Mouse (Mus musculus) E14TG2a.4 (cell line): ENCODE measurements around the gene Fam53b.

Experiments
- H3K27me3 ChIP-seq: 2 replicates; pipeline ENCODE4 v1.6.1; 2014; ENCODE audit warnings: low read length, control low read depth; ENCODE audit not compliant: insufficient read depth
- H3K36me3 ChIP-seq: 2 replicates; pipeline ENCODE4 v1.6.1; 2014; ENCODE audit warnings: low read length, control low read depth; ENCODE audit not compliant: insufficient read depth
- H3K4me1 ChIP-seq: replicated peaks from 2 replicates; pipeline ENCODE4 v1.6.1; 2014; ENCODE audit warnings: low read depth, low read length, control low read depth
- H3K4me3 ChIP-seq: replicated peaks from 2 replicates; pipeline ENCODE4 v1.5.1; 2014; ENCODE audit warnings: mild to moderate bottlenecking, low read length
- H3K9me3 ChIP-seq: 2 replicates; pipeline ENCODE4 v1.6.1; 2014; ENCODE audit warnings: low read length, control low read depth
- CTCF ChIP-seq: conservative IDR thresholded peaks from 2 replicates; pipeline ENCODE4 v1.5.1; 2014; ENCODE audit warnings: low read length
- NANOG ChIP-seq: IDR thresholded peaks from 2 replicates; pipeline ENCODE4 v1.6.1; 2014; ENCODE audit warnings: borderline replicate concordance, low read length, mixed read lengths
- POU5F1 ChIP-seq: IDR thresholded peaks from 2 replicates; pipeline ENCODE4 v1.6.1; 2014; ENCODE audit warnings: low read length, borderline replicate concordance

Fam53b gene

DNA sequence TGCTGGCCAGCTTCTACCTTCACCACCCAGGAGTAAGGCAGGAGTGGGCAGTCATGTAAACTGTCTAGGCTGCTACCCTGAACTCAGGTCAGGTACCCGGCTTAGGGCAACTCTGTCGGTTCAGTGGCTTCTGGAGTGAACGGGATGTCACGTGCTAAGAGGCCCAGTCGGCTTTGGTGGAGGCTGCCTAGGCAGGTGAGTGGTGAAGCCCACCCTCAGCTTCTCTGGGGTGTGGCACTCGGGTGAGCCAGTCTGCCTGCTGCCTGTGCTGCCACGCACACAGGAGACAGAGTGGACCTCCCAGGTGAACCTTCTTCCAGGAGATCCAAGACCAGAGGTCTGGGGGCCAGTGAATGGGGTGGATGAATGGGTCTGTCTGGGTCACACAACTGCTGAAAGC, 100.7 kb downstream of the Fam53b start:
- Histone ChIP-seq H3K36me3 (peaks cover 13% of the 10 kb centered on the region; the same call in 1 of the 2 replicates), H3K4me3 (no peak overlapping the region), H3K27me3 (no peaks in the 10 kb centered on the region), H3K4me1 (peaks cover 35% of the 10 kb centered on the region), H3K9me3 (no peaks in the 10 kb centered on the region)
- TF ChIP-seq POU5F1, result no peak
- TF ChIP-seq NANOG, result no peak
- TF ChIP-seq CTCF, result no peak

DNA sequence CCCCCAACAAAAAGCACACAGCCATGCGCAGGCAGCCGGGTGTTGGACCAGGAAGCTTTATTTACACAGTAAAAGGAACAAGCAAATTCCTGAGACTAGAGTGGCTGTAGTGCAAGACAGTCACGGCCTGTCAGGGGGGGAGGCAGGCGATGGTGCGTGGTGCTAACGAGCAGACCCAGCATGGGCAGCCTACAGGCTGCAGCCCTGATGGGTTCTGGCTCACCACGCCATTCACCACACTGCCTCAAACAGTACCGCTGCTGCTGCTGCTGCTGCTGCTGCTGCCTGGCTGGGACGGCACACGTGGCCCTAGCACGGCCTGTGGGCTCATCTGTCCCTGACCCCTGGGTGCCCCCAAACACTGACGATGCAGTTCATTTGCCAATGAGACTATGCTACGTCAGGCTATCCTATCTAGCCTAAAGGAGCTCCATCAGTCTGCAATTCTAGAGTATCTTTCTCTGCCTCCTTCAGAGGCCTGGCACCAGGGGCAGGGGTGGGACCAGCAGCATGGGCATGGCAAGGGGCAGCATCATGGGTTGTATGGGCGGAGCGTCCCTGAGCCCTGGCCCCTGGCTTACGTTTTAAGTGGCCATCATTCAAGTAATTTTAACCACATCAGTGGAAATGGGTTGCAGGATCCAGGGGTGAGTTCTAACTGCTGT, 101.5 kb downstream of the Fam53b start:
- no peaks in the 10 kb centered on the region for H3K9me3 ChIP-seq
- H3K4me1 ChIP-seq, result peaks cover 28% of the 10 kb centered on the region
- H3K27me3 ChIP-seq, result 0 out of 2 replicates have a peak, but pooled peaks cover 3% of the 10 kb centered on the region
- TF ChIP-seq NANOG, result no peak
- TF ChIP-seq CTCF, result no peak
- TF ChIP-seq POU5F1, result no peak
- H3K36me3 ChIP-seq, result peaks cover 13% of the 10 kb centered on the region; the same call in 1 of the 2 replicates
- peak overlapping the region; percentile 64 for H3K4me3 ChIP-seq

DNA sequence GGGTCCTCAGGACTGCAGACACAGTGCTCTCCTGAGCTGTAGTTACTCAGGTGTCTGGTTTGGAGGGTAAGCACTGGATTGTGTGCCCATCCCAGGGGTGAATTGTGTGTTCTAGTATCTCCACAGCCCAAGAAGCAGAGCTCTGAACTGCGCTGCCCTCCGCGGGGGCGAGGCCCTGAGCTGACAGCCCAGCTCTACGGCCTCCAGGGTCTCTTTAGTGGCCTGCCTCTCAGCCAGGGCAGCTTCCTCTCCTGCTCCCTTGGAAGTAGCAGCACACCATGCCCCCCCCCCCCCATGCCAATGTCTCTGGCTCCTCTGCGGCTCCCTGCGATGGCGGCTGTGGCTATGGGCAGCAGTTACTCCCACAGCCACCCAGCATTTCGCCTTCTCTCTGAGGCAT, 102.1 kb downstream of the Fam53b start:
- Histone ChIP-seq H3K27me3 (0 out of 2 replicates have a peak, but pooled peaks cover 3% of the 10 kb centered on the region), H3K4me3 (peak overlapping the region; percentile 64), H3K36me3 (peaks cover 13% of the 10 kb centered on the region; the same call in 1 of the 2 replicates), H3K4me1 (peaks cover 28% of the 10 kb centered on the region), H3K9me3 (no peaks in the 10 kb centered on the region)
- TF ChIP-seq NANOG (no peak), CTCF (no peak), POU5F1 (no peak)

DNA sequence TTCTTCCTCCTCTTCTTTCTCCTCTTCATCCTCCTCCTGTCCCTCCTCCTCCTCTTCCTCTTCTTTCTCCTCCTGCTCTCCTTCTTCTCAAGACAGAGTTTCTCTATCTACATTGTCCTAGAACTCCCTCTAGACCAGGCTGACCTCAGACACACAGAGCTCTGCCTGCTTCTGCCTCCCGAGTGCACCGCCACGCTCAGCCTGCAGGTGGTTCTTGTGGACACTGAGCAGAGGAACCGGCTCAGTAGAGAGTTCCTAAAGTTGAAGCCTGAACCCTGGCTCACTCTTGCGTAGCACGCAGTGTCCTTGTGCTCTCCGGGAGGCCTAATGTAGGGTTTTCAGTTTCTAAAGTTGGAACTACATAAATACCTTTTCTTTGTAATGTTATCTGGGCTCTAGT, 108.6 kb downstream of the Fam53b start:
- no peak overlapping the region for H3K4me3 ChIP-seq
- H3K36me3 ChIP-seq, result no peaks in the 10 kb centered on the region
- no peak for TF ChIP-seq POU5F1
- no peak for TF ChIP-seq NANOG
- peak; percentile 33; the same call in 1 of the 2 replicates for TF ChIP-seq CTCF
- no peaks in the 10 kb centered on the region for H3K9me3 ChIP-seq
- peaks cover 2% of the 10 kb centered on the region; the same call in 1 of the 2 replicates for H3K4me1 ChIP-seq
- peaks cover 18% of the 10 kb centered on the region for H3K27me3 ChIP-seq

DNA sequence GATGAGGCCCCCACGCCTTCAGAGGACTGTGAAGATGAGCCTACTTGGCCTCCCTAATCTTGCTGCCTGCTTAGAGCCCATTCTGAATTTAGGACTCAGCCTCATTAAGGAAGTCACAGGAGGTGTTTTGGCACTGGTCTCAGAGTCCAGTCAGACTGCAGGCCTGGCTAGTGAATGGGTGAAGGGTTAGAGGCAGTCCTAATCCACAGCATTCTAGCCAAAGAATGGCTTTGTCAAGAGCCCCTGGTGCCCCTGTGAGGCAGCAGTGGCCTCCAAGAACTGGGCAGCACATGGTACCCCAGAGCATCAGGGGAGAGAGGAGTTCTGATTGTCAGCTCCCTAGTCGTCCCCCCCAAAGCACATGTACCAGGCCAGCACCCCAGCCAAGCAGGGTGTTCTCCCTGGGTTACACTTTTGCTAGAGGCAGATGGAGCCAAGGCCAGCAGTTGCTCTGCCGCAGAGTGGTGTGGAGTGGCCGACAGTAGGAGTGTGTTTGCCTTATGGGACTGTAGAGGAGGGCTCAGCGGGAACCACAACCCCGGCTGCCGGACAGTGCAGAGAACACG, 109.3 kb downstream of the Fam53b start:
- no peak for TF ChIP-seq CTCF
- no peaks in the 10 kb centered on the region for H3K36me3 ChIP-seq
- H3K27me3 ChIP-seq, result peaks cover 21% of the 10 kb centered on the region

DNA sequence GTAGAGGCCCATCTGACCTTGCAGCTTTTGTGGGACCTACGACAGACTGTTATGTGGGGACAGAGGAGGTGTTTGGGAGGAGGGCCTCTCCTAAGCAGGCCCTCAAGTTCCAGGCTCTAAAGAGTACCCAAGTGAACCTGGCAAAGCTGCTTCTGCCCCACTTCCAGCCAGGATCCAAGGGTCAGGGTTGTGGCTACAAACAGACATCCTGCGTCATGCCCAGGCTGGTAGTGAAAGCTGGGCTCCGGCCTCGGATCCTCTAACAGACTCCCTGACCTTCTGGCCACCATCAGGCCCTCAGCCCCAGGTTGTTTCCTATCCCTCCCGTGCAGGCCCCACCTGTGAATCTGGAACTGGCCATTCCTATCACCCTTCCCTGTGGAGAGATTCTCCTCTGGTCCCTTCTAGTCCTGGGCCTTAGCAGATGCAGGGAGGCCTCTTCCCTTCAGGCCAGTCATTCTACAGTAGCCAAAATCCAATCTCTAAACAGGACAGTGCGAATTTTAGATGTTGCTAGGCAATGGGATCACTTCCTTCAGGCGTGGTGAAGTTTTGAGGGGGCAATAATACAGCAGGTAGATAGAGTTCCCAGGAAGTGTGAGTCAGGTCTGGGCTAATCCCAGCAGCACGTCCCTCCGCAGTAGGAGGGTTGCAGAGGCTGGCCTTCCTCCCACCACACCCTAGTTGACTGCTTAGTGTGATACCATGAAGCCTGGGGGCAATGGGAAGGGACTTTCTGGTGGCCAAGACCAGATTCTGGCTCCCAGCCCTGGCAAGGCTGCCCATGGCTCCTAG, 110.0 kb downstream of the Fam53b start:
- H3K36me3 ChIP-seq, result no peaks in the 10 kb centered on the region
- no peaks in the 10 kb centered on the region for H3K9me3 ChIP-seq
- peaks cover 10% of the 10 kb centered on the region; the same call in 1 of the 2 replicates for H3K4me1 ChIP-seq
- no peak overlapping the region for H3K4me3 ChIP-seq
- TF ChIP-seq NANOG (no peak), POU5F1 (no peak), CTCF (no peak)
- peaks cover 24% of the 10 kb centered on the region for H3K27me3 ChIP-seq

More for the DNA sequence above, 109.3 kb downstream of the Fam53b start:
- H3K4me1 ChIP-seq, result peaks cover 10% of the 10 kb centered on the region; the same call in 1 of the 2 replicates
- H3K4me3 ChIP-seq, result no peak overlapping the region
- no peaks in the 10 kb centered on the region for H3K9me3 ChIP-seq

DNA sequence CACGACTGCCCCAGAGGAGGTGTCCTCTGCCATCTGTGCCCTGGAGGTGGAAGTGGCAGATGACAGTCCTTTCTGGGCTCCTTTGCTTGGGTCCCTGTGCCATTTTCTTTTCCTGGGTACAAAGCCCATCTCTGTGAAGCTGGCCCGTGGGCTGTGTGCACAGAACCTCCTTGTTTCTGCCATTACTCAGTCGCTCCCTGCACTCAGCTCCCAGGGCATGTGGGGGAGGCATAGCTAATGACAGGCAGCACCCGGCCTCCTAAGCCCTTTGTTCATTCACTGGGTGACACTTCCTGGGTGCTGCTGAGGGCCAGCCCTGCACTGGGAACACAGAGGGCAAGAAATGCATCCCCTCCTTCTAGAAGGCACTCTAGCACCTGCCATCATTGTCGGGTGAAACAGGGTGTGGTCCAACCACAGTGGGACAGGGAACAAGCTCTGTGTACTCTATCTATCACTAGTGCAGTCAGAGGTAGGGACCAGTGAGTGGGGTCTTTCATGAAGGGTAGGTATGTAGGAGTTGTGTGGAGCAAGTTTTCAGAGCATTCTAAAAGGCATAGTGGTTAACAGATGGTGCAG, 111.1 kb downstream of the Fam53b start:
- H3K9me3 ChIP-seq, result no peaks in the 10 kb centered on the region
- peaks cover 10% of the 10 kb centered on the region; the same call in 1 of the 2 replicates for H3K4me1 ChIP-seq
- H3K4me3 ChIP-seq, result no peak overlapping the region
- H3K36me3 ChIP-seq, result no peaks in the 10 kb centered on the region
- peaks cover 25% of the 10 kb centered on the region for H3K27me3 ChIP-seq
- no peak for TF ChIP-seq CTCF
- no peak for TF ChIP-seq POU5F1
- no peak for TF ChIP-seq NANOG

DNA sequence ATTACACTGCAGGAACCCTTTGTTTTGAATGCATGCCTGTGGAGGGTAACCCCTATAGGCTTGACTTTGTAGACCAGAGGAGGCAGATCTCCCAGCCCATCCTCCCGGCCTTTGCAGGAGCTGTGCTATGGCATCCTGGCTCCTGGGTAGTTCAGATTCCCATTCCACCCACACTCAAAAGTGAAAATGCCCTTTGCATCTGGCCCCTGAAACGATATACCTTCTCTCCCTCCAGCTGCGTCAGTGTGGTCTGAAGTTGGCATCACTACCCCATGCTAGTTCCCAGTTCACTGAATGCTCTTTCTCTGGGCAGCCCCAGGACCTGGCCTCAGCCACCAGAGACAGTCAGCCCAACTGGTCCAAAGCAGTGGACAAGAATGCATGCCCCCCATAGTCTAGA, 111.7 kb downstream of the Fam53b start:
- no peak overlapping the region for H3K4me3 ChIP-seq
- no peak for TF ChIP-seq POU5F1
- no peak for TF ChIP-seq CTCF
- peaks cover 10% of the 10 kb centered on the region; the same call in 1 of the 2 replicates for H3K4me1 ChIP-seq
- no peaks in the 10 kb centered on the region for H3K36me3 ChIP-seq
- H3K27me3 ChIP-seq, result peaks cover 24% of the 10 kb centered on the region
- no peaks in the 10 kb centered on the region for H3K9me3 ChIP-seq
